ENCODE assay signal across 8 mouse cellular contexts in genomic region chr3:68494296-68495095, GRCm38 (mm10).
DNase-seq lines count a peak whose midpoint lies in the region; ATAC-seq and TF ChIP-seq lines count a peak whose summit lies in the region.

No protein-coding gene starts in this region.

- H3K27me3 ChIP-seq in G1E (ENCODE audit: insufficient read depth, low read length) = no peaks in the 10 kb centered on the region
- no peaks in the 10 kb centered on the region for H3K27me3 ChIP-seq in kidney, embryonic 15.5 days
- H3K27me3 ChIP-seq in testis, adult 2 months (ENCODE audit: control insufficient read depth, insufficient read depth, low read length) = no peaks in the 10 kb centered on the region; the same call in 1 of the 2 replicates

- peak overlapping the region; percentile 100 for H3K4me2 ChIP-seq in kidney, embryonic 15.5 days

- ATAC-seq in G1E (ENCODE audit: extremely low read depth, insufficient number of reproducible peaks, low FRiP score, poor library complexity, severe bottlenecking) = no peak
- peak; percentile 8 for ATAC-seq in kidney, embryonic 15.5 days (replicated peaks; ENCODE audit: low FRiP score)

- H3K79me2 ChIP-seq in macrophage (ENCODE audit: inconsistent target) = no peaks in the 10 kb centered on the region

- under 1% methylated on average over 68 of the region's 68 CpGs for WGBS in kidney, embryonic 15.5 days
- 1% methylated on average over 68 of the region's 68 CpGs for WGBS in macrophage (ENCODE audit: missing documents)

- peak overlapping the region; percentile 82 for H3K27ac ChIP-seq in cortical plate, adult 2 months (ENCODE audit: insufficient read depth, low read length)
- H3K27ac ChIP-seq in kidney, embryonic 15.5 days = peak overlapping the region; percentile 98
- H3K27ac ChIP-seq in macrophage = no peak overlapping the region
- H3K27ac ChIP-seq in testis, adult 2 months (ENCODE audit: control insufficient read depth, insufficient read depth, low read depth, low read length) = no peak overlapping the region

- no peaks in the 10 kb centered on the region for H3K4me1 ChIP-seq in G1E (ENCODE audit: insufficient read depth, low read depth, low read length)
- no peaks in the 10 kb centered on the region for H3K4me1 ChIP-seq in cortical plate, adult 2 months (ENCODE audit: control insufficient read depth, insufficient read depth, low read length)
- H3K4me1 ChIP-seq in kidney, embryonic 15.5 days = peaks cover 47% of the 10 kb centered on the region
- H3K4me1 ChIP-seq in testis, adult 2 months (ENCODE audit: control insufficient read depth, insufficient read depth, low read length) = peaks cover 16% of the 10 kb centered on the region; the same call in 1 of the 2 replicates

- TF ChIP-seq CTCF in G1E (IDR thresholded peaks at IDR 0.05; ENCODE audit: low read depth, low read length) = no peak
- TF ChIP-seq CTCF in cortical plate, adult 2 months (IDR thresholded peaks at IDR 0.05; ENCODE audit: extremely low read depth, insufficient read depth, low read length) = no peak
- no peak for TF ChIP-seq CTCF in testis, adult 2 months (IDR thresholded peaks at IDR 0.05; ENCODE audit: control insufficient read depth, insufficient read depth, insufficient replicate concordance, low read depth, low read length)

- H3K9ac ChIP-seq in kidney, embryonic 15.5 days = peak overlapping the region; percentile 86

- DNase-seq in kidney, adult 18-20 months = peak; percentile 68
- DNase-seq in kidney, adult 9 months = no peak
- DNase-seq in G1E (ENCODE audit: low spot score) = no peak
- peak; percentile 28 to 53 for DNase-seq in gastrocnemius, postnatal 4 days (ENCODE audit: low spot score in 2 of 2)

- no peaks in the 10 kb centered on the region for H3K36me3 ChIP-seq in G1E (replicated peaks)
- no peaks in the 10 kb centered on the region for H3K36me3 ChIP-seq in kidney, embryonic 15.5 days
- H3K36me3 ChIP-seq in macrophage (ENCODE audit: inconsistent target) = no peaks in the 10 kb centered on the region
- no peaks in the 10 kb centered on the region for H3K36me3 ChIP-seq in testis, adult 2 months (ENCODE audit: control insufficient read depth, insufficient read depth, low read length)

- H3K4me3 ChIP-seq in G1E (ENCODE audit: low read depth, low read length) = peak overlapping the region; percentile 14; the same call in 1 of the 2 replicates
- peak overlapping the region; percentile 98 for H3K4me3 ChIP-seq in cortical plate, adult 2 months (ENCODE audit: insufficient read depth, low read length)
- peak overlapping the region; percentile 78 for H3K4me3 ChIP-seq in kidney, embryonic 15.5 days (replicated peaks)
- H3K4me3 ChIP-seq in macrophage (ENCODE audit: inconsistent target) = peak overlapping the region; percentile 5; the same call in 1 of the 2 replicates
- peak overlapping the region; percentile 75 for H3K4me3 ChIP-seq in testis, adult 2 months (ENCODE audit: control insufficient read depth, low read depth, low read length)

- TF ChIP-seq POLR2A in cortical plate, adult 2 months (IDR thresholded peaks at IDR 0.05; ENCODE audit: extremely low read depth, insufficient read depth, low read length) = no peak
- no peak for TF ChIP-seq POLR2A in testis, adult 2 months (IDR thresholded peaks at IDR 0.05; ENCODE audit: control insufficient read depth, low read depth, low read length)

- peaks cover 60% of the 10 kb centered on the region for H3K9me3 ChIP-seq in G1E (replicated peaks)
- H3K9me3 ChIP-seq in kidney, embryonic 15.5 days (replicated peaks) = no peaks in the 10 kb centered on the region

Comparison
In these comparisons a context has a peak if more than half of its experiments do, and no peak if none do; other contexts are left out.
1. DNase-seq: peak in kidney, adult 18-20 months (single experiment) and gastrocnemius, postnatal 4 days (2 of 2); none in kidney, adult 9 months (single experiment) and G1E (single experiment).
2. H3K4me3 ChIP-seq: peak in every context shown above with its lines; median percentile 98 in cortical plate, adult 2 months; 78 in kidney, embryonic 15.5 days; 75 in testis, adult 2 months; 14 in G1E; 5 in macrophage.
3. H3K27ac ChIP-seq: peak in cortical plate, adult 2 months (single experiment) and kidney, embryonic 15.5 days (single experiment); none in macrophage (single experiment) and testis, adult 2 months (single experiment).